Mouse (Mus musculus): ENCODE measurements around the gene Cdiptos.

Gene Cdiptos

GRCm38 (mm10) chr7:126975493-126975892, 405 bp downstream of the Cdiptos start:
- peak in 1 of 2 experiments; percentile 31 for DNase-seq

- DNase-seq: no peak
Observed at GRCm38 (mm10) chr7:126967361-126967760, 8.5 kb downstream of the Cdiptos start.

GRCm38 (mm10) chr7:126965568-126965967, 10.3 kb downstream of the Cdiptos start:
- peak; percentile 82 to 86 for DNase-seq

GRCm38 (mm10) chr7:126963548-126964286, 12.2 kb downstream of the Cdiptos start:
- DNase-seq: peak; percentile 51 to 52

GRCm38 (mm10) chr7:126961965-126962364, 13.9 kb downstream of the Cdiptos start:
- no peak for DNase-seq

GRCm38 (mm10) chr7:126961095-126961494, 14.8 kb downstream of the Cdiptos start:
- no peak for DNase-seq

GRCm38 (mm10) chr7:126959780-126960179, 16.1 kb downstream of the Cdiptos start:
- peak in 1 of 2 experiments; percentile 46 for DNase-seq

GRCm38 (mm10) chr7:126955125-126955524, 20.8 kb downstream of the Cdiptos start:
- no peak for DNase-seq

- DNase-seq: no peak
Observed at GRCm38 (mm10) chr7:126952646-126953045, 23.3 kb downstream of the Cdiptos start.

- peak; percentile 31 to 42 for DNase-seq
Observed at GRCm38 (mm10) chr7:126951741-126952140, 24.2 kb downstream of the Cdiptos start.

GRCm38 (mm10) chr7:126950647-126951615, 25.0 kb downstream of the Cdiptos start:
- peak; percentile 64 to 78 for DNase-seq

GRCm38 (mm10) chr7:126949793-126950646, 25.9 kb downstream of the Cdiptos start, which contains the start of gene Sez6l2:
Gene Sez6l2, plus strand, starts transcription at chr7:126950563.
- peak; percentile 90 to 91 for DNase-seq

- peak in 1 of 2 experiments; percentile 85 for DNase-seq
Observed at GRCm38 (mm10) chr7:126949403-126949792, 26.5 kb downstream of the Cdiptos start, which contains the start of gene Asphd1. Gene Asphd1, minus strand, starts transcription at chr7:126949582.

- peak in 1 of 2 experiments; percentile 33 for DNase-seq
Observed at GRCm38 (mm10) chr7:126948626-126949025, 27.3 kb downstream of the Cdiptos start.

GRCm38 (mm10) chr7:126946530-126946929, 29.4 kb downstream of the Cdiptos start:
- peak; percentile 71 to 84 for DNase-seq

GRCm38 (mm10) chr7:126941801-126942200, 34.1 kb downstream of the Cdiptos start:
- DNase-seq: no peak

GRCm38 (mm10) chr7:126941171-126941570, 34.7 kb downstream of the Cdiptos start:
- no peak for DNase-seq

GRCm38 (mm10) chr7:126932652-126933051, 43.2 kb downstream of the Cdiptos start:
- DNase-seq: no peak

GRCm38 (mm10) chr7:126929046-126929445, 46.9 kb downstream of the Cdiptos start:
- DNase-seq: no peak

- peak; percentile 93 to 96 for DNase-seq
Observed at GRCm38 (mm10) chr7:126928384-126929037, 47.4 kb downstream of the Cdiptos start, which contains the start of gene Kctd13. Gene Kctd13, plus strand, starts transcription at chr7:126928879.

GRCm38 (mm10) chr7:126926299-126926698, 49.6 kb downstream of the Cdiptos start:
- no peak for DNase-seq

- DNase-seq: no peak
Observed at GRCm38 (mm10) chr7:126923999-126924398, 51.9 kb downstream of the Cdiptos start.

All from cerebellum, postnatal 14 days (tissue).